Mouse (Mus musculus) skeletal muscle tissue, postnatal 0 days (tissue): ENCODE results near the gene Tom1l1. TPM values are rescaled to one million over a fixed set of nuclear protein-coding genes. Genes with fewer than 3 reads are reported as not detected.

Source experiments
- polyA plus RNA-seq: library from polyadenylated mRNA; unstranded; fragments of >200 nt; fragmentation: Nextera tagmentation; extraction: Ambion mirVana; gene quantifications from 2 replicates; pipeline ENCODE4 v1.2.1, GENCODE M21; 2015

Gene Tom1l1
- polyA plus RNA-seq = 8.6 and 9.3 TPM in 2 replicates

DNA sequence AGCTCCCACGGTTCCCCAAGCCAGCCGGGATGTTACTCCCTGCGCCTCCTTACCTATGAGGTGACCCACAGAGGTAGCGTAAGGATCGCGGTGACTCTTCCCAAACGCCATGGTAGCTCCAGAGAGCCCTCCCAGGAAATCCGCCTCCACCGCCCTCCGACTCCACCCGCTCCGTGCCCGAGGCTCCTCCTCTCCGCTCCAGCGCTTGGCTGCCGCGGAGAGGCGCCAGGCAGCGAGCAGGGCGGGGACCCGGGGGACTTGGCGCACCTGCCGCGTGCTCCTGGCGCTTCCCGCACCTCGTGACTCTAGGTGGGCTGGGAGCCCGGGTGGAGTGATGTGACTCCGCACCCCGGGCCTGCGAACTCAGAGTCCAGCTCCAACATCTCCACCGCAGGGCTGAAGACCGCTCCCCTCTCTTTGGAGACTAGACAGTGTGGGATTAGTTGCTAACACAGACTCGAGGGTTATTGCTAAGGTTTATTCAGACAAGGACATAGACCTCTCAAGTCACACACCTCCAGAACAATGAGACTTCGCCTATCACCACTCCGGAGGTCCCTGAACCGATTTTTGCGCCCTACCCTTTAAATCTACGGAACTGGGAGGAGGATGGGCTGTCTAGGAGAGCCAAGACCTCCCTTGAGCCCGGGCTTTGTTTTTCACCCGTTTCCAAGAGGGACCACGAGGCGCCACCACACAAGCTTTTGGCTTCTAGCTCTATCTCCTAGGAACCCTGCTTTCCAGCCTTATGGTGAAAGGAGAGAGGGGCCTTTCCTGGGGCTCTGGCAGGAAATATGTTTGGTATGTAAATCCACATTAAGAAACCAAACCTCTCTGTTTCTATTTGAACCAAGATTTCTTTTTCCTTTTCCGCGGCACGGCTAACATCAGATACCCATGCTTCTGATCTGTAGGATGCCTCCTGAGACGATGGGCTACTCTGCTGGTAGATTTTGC, at the start of gene Tom1l1:
Gene Tom1l1, minus strand, starts transcription at position 907 of the 957 bp plus-strand sequence.

DNA sequence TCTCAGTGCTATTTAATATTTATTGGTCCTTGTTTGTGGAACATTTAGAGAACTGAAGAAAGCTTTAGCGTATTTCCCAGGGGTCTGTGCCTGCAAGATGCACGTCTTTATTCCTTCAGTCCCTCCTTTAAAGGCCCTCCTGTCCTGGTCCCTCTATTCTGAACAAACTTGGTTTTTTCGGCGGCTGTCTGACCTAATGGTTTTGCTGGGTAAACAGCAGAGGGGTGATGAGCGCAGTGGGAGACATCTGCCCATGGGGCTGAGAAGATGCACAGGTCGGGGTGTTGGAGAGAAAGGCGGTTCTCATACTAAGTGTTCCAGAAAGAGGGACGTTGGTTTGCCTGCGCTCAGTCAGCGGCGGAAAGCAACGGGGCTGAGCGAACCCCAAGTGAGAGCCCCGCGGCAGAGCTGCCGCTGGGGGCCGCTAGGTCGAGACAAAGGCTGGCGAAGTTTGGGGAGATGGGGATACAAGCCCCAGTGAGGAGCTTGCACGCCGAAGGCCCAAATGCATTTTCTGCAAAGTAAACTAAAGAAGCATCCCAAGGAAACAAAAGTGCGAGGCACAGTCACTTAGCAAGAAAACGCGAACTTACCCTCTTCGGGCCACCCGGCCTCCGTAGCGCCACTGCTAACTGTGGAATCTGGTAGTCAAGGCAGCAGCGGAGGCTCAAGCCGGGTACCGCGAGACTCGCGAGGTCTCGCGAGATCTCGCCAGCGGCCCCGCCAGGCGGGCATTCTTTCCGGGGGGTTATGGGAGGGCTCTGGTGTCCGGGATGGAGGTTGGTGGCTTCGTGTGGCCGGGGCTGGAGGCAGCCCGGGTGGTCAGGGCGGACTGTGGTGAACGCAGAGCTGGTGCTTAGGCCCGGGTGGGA, 50.5 kb downstream of the Tom1l1 start, which contains the start of the genes Stxbp4 and Cox11:
Gene Stxbp4, minus strand, starts transcription at position 645 of the 872 bp plus-strand sequence.
Gene Cox11, plus strand, starts transcription at position 734 of the 872 bp plus-strand sequence.

Other genes with a start within 250 kb of the Tom1l1 start
- gene Stxbp4, start 50.3 kb downstream of the Tom1l1 start, polyA plus RNA-seq = 5.2 and 5.7 TPM in 2 replicates
- gene Cox11, start 50.2 kb downstream of the Tom1l1 start, polyA plus RNA-seq = 28.6 and 34.3 TPM in 2 replicates